Mouse (Mus musculus) WW6 (cell line): ENCODE results near the gene Tle3.
A peak's percentile ranks its signal among the peaks of the same experiment; 100 is the strongest.

Source experiments
- DNase-seq: peaks from one replicate; pipeline ENCODE4 v3.0.0-alpha.2; 2013; ENCODE audit warnings: low read depth, low spot score

The Tle3 gene

DNA sequence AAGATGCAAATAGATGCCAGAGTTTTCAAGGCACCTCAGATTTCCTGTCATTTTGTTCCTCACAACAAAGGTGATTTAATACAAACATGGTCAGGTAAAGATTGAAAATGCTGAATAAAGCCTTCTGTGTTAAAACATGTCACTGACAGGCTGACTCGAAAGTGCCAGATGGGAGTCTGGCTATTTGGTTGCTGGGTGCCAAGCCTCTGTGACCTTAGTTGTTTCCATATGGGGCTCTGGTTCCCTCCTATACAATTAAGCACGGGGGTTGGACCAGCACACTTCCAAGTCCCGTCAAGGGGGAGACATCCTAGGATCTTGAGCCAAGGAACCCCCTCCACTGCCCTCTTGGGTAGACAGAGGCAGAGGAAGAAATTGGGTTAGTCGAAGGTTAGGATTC is 13.2 kb upstream of the Tle3 start:
- DNase-seq, result no peak

GRCm38 (mm10) chr9:61359741-61360140 is 12.4 kb upstream of the Tle3 start:
- no peak for DNase-seq

GRCm38 (mm10) chr9:61360163-61360562 is 12.0 kb upstream of the Tle3 start:
- DNase-seq, result no peak

- DNase-seq, result no peak
Observed at GRCm38 (mm10) chr9:61360727-61361631, 11.2 kb upstream of the Tle3 start.

DNA sequence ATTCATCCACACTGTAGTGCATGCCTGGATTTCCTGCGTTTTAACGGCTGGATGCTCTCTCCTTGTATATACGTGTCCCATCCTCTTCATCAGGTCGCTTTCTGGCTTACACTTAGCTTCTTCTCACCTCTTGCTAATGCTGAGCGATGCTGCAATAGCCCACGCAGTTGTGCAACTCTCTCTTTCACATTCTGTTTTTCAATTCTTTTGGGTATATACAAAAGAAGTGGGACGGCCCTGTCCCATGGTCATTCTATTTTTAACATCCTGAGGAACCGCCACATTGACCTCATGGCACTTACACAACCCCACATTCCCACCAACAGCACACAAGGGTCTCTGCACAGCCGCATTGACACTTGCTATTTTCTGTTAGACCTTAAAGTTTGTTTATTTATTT is 9.0 kb upstream of the Tle3 start:
- no peak for DNase-seq

GRCm38 (mm10) chr9:61366108-61366507 is 6.1 kb upstream of the Tle3 start:
- DNase-seq, result no peak

GRCm38 (mm10) chr9:61367156-61367555 is 5.0 kb upstream of the Tle3 start:
- no peak for DNase-seq

GRCm38 (mm10) chr9:61367857-61368566 is 4.2 kb upstream of the Tle3 start:
- DNase-seq, result no peak

GRCm38 (mm10) chr9:61368567-61369240 is 3.5 kb upstream of the Tle3 start:
- DNase-seq, result no peak

- no peak for DNase-seq
Observed at GRCm38 (mm10) chr9:61369316-61370273, 2.6 kb upstream of the Tle3 start.

DNA sequence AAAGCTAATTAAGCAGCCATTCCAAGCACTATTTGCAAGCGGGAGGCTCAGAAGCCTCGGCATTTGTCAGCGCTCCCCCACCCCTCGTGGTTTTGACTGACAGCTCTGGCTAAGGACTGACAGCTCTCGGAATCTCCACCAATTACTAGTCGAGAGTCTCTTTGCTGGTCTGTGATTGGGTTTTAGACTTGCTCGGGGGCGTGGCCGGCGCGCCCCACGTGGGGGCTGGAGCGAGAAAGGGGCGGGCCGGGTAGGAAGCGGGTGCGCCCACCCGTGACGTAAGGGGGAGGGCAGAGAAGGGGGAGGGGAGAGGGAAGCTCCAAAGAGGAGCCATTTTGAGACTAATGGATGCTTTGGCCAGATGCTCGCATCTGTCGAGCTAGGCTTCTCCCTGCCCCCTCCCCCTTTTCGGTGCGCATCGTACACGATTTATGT is 1.7 kb upstream of the Tle3 start:
- peak; percentile 93 for DNase-seq

DNA sequence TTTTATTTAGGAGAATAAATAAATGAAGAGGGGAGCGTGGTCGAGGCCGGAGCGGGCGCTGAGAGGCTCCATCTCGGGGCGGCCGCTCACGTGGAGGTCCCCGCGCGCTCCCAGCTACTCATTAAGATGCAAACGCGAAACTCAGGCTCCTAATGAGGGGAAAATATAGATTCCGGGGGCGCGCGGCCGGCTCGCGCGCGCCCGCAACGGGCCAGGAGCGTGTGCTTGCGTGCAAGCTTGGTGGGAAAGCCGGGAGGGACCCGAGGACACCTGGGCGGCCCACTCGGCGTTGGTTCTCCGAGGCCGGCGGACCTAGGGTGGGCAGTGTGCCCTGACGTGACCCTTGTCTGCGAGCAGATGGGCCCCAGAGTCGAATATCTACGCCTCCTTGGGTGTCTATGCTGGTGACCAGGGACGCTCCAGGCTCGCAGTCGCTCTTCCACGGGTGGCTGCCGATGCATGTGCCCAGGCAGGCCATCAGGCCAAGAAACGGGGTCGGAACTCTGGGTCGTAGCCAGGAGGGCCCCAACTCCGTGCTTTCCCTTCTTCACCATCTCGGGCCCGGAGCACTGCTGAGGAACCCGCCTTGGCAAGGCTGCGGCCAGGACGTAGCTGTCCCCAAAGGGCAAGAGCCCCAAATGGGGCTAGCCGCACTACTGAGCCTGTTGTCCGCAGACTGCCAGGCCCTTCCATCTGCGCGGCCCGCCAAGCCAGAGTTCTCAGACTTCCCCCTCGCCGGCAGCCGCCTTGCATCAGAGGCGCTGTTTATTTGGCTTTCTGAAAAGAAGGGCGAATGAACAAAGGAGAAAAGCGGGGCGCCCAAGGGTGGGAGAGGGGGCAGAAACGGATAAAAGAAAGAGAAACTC is 1.0 kb upstream of the Tle3 start:
- no peak for DNase-seq

DNA sequence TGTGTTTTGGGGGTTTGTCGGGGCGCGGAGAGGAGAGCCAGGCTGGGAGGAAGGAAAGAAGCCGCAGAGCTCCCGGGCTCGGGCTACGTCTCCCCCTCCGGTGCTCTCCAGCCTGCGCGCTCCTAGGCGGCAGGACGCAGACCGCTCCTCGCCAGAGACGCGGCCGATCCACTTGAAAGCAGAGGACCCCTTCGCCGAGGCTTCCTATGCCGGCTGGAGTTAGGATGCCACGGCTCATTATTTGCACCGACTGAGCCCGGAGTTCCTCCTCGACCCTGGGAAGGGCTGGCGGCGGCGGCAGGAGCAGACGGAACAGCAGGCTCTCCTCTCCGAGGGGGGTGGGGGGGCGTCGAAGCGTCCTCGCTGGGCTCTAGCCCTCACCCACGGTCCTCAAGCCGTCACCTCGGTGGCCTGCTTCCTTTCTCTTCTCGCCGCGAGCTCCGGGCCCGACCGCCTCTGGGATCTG is 377 bp downstream of the Tle3 start:
- no peak for DNase-seq

DNA sequence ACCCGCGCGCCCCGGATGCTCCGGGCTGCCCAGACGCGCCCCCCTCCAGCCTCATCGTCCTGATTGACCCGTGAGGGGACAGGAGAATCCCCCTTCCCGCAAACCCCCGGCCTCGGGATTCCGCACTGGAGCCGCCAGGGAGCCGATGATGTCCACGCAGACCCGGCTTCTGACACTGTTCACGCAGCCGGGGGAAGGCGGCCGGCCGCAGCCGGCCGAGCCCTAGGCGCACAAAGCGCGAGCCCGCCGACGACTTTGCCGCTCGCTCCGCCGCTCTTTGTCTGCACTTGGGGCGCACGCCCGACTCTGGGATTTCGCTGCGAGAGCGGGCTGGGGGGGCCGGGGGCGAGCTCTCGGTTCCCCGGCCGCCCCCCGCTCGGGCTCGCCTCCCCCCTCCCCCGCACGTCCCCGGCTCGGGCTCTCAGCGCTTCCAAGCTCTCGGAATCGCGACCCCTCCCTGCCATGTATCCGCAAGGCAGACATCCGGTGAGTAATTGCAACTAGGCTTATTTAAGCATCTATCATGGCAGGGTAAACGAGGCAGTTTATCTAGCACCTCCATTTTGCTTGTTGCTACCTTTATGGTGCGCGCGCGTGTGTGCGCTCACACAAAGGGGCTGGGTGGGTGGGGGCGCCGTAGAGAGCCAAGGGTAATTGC is 939 bp downstream of the Tle3 start:
- no peak for DNase-seq

DNA sequence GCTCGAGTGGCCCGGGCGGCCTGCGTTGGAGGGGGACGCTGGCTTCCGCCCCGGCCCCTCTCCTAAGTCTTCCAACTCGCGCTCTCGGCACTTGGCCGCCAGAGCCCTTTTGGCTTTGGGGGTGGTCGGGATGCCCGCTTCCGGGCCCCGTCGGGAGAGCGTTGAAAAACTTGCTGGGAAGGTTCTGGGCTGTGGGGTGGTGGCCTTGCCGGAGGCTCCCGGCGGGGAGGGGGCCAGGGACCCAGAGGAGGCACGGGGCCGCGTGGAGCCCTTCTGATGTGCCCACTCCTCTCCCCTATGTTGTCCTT is 1.4 kb downstream of the Tle3 start:
- DNase-seq, result no peak

GRCm38 (mm10) chr9:61373942-61374900 is 2.1 kb downstream of the Tle3 start:
- no peak for DNase-seq

GRCm38 (mm10) chr9:61375002-61375401 is 2.8 kb downstream of the Tle3 start:
- DNase-seq, result no peak

DNA sequence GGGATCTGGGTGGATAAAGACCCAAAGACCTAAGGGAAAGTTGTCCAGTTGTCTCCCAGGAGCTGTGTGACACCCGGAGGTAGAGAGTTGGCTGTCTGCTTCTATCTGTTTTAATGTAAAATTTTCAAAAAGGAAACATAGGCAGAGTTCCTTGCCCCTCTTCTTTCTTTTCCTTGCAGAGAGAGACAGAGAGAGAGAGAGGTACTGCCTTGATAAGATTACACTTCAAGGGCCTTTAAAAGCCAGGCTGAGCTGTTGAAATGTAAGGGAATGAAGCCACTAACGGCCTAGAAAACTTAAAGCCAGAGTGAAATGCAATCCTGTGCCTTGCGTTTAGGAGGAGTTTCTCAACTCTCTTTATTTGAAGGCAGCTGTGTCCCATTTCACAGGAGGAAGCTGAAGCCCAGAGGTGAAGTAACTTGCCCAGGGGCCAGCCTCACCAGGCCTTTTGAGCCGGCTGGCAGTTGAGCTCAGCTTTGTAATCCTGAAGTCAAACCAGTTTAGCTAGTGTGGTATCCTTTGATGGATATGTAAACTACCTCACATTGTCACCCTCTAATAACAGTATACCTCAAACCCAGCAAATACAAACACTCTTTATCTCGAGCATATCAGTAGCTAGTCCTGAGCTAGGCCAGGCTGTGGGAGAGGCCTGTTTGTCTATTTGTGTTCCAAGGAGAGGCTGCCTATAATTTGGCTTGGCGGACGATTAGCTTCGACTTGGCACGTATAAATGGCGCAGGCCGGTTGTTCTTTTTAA is 3.8 kb downstream of the Tle3 start:
- no peak for DNase-seq
